Mouse (Mus musculus): ENCODE measurements around the gene Kif2a.
"Not testable (repeated sequence)": the region's sequence is repeated elsewhere in the genome, so short reads cannot be mapped to it uniquely, and the experiment has no call there.

The Kif2a gene

DNA sequence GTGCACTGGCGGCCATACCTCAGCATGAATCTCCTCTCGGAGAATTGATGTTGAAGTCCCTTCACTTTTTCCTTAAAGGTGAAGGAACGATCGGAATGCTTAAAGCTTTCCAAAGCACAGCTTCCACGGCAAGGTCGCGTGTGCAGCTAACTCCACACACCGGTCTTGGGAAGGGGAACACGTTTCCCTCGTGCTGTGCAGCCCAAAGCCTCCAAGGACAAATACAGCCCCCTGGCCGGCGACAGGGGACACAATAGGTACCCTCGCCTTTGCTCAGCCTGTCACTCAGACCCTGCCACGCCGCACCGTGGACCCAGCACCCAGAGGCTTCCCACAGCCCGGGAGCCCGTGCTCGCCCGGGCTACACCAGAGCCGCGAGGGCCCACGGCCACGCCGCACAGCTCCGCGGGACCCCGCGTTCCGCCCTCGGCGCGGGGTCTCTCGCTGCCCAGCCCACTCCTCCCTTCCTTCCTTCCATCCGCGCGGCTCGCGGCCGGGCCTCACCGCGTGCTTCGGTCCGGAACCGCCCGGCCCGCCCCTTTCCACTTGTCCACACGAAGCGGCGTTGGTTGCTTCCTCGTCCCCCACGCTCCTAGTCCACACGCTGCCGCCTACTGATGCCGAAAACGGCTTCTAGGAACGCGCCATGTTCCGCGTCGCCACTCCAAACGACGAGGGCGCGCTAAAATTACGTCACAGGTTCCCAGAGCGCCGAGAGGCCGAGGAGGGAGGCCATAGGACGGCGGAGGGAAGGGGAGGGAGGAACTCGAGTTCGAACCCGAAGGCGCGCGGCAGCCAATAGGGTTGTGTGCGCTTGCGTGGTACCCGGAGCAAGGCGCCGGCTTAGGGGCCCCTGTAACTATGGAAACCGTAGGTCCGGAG, 85.4 kb downstream of the Kif2a start, which contains the start of gene Ipo11:
Gene Ipo11, minus strand, starts transcription at position 703 of the 882 bp plus-strand sequence.
- DNase-seq (ENCODE audit: low read depth) = peak; percentile 95

DNA sequence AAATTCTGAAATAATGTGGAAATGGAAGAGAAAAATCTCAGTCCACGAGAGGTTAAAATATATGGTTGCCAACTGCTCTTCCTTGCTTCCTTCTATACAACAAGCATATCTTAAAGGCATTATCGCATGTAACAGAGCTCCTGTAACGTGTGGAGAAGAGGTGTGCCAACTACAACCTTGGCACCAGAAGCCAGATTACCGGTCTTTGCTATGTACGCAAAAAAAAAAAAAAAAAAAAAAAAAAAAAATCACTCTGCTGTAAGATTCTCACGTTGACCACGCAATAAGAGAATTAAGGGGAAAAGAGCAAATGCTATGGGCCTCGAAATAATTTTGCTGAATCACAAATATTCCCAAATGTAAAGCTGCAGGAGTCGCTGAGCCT, 86.1 kb downstream of the Kif2a start:
- no peak for DNase-seq (ENCODE audit: low read depth)

DNA sequence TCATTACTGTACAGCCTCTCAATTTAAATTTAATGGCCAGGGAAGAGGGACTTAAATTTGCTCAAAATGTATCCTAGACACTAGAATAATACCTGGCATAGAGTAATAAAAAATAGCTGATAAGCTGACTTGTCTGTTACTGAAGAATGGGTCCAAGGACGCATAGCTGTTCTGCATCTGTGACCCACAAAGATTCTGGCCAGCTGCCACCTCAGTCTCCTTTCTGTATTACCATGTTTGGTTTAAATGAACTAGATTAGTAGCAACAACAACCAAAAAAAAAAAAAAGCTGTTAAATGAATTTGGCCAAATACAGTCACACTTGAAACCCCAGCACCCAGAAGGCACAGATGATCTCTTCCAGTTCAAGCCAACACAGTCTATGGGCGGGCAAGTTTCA, 92.7 kb downstream of the Kif2a start:
- no peak for DNase-seq (ENCODE audit: low read depth)

DNA sequence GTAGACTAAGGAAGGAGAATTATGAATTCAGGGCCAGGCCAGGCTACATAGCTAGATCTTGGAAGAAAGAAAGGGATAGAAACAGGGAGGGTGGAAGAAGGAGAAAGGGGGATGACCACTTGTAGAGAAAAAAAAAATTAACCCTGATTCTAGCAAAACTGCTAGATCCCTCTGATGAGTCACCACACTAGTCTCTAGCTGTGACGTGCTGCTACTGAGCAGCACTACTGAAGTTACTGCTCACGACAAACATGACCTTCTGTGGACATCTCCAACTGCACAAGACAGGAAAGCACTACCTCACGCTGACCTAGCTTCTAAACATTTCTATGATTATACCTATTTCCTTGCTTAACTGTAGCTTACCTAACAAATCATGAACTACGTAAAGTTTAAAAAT, 93.6 kb downstream of the Kif2a start:
- peak; percentile 57 for DNase-seq (ENCODE audit: low read depth)

DNA sequence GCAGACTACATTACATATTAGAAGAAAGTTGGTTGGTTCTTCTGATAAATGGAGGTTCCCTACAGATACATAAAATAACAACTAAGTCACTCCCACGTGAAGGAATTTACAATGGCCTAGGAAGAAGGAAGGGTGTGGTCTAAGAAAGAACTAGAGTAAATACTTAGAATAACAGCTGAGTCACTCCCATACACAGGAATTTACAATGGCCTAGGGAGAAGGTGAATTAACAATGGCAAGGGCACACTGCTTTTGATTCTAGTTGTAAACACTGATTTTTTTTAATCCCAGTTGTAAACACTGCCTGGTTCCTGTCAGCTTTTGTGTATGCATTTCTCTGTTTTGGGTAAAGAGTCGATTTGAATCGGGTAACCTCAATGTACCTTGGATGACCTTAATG, 96.0 kb downstream of the Kif2a start:
- not testable (repeated sequence) for DNase-seq (ENCODE audit: low read depth)

DNA sequence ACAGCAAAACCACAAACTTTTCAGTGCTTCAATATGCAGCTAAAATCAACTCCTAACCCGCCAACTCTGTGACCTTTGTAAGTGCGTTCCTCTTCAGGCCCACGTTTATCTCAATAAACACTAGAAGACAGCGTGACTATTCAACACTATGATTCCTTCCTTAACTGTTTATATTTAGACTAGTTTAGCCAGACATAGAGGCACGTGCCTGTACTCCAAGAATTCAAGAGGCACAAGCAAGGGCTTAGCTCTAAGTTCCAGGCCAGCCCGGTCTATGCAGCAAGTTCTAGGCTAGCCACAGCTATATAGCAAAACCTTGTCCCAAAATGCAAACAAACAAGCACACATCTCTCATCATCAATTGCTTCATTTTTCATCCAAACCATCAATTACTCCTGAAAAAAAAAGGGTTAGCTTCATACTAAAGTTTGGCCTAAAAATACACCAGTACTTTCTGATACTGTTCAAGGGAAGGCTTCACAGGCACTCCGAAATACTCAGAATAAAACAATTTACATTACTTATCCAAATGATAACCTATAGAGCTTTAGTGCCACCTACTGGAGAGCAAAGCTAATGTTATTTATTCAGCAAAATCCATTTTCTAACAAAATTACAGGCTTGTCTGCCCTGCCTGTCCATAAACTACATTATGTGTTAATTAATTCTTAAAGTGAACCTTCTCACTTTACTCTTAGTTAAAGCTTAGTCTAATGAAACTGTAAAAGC, 103.4 kb downstream of the Kif2a start:
- peak; percentile 78 for DNase-seq (ENCODE audit: low read depth)

DNA sequence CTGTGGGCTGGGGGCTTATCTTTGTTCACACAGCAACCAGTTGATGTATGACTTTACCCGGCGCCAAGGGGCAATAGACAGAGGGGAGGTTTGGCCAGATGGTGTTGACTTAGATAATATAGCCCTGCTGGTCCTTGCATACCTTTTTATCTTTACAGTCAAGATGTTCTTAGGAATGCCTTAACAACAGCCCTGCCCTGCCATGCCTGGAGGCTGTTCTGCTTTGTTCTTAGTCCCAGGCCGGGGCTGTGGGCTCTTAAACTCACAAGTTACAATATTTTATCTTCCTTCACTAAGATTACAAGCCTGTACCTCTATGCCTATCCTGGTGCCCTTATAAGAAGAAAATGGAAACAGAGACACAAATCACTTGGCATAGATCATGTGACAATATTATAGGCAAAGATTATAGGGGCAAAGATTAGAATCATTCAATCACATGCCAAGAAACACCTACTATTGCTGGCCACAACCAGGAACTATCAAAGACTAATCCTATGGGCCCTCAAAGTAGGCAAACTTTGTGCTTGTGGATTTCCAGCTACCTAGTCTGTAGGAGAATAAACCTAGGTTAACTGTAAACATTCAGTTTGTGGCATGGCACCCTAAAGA, 108.7 kb downstream of the Kif2a start:
- no peak for DNase-seq (ENCODE audit: low read depth)

DNA sequence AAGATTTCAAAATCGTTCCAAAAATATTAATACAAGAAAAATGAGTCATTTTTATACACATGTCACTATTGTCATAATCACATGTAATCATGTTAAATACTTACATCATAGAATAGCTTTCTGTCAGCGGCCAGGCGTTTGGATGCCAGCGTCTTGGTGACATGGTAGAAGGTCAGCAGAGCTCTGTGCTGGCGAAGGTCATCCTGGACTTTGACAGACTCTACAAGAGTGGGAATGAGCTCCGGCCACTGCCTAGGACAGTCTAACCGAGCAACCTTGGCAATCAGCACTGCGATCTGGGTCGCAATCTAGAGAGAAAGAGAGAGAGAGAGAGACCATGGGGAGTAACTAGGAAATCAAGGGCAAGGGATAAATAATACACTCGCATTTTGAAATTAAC, 111.8 kb downstream of the Kif2a start:
- DNase-seq (ENCODE audit: low read depth) = no peak

Measured in 416B (cell line).